Mouse (Mus musculus) C2C12 (cell line): ENCODE results near the gene Rps27rt. TPM values are rescaled to one million over a fixed set of nuclear protein-coding genes. Genes with fewer than 3 reads are reported as not detected.

Experiments used
- H3K27me3 ChIP-seq: one replicate; pipeline ENCODE4 v1.6.1; 2011; ENCODE audit not compliant: control insufficient read depth, insufficient read depth, insufficient read length
- H3K36me3 ChIP-seq: one replicate; pipeline ENCODE4 v1.6.1; 2011; ENCODE audit not compliant: control insufficient read depth, insufficient read depth
- H3K4me3 ChIP-seq: one replicate; pipeline ENCODE4 v1.5.1; 2011; ENCODE audit warnings: mild to moderate bottlenecking, control low read depth; ENCODE audit not compliant: poor library complexity, insufficient read depth, severe bottlenecking
- H3K79me2 ChIP-seq: one replicate; pipeline ENCODE4 v1.6.1; 2011; ENCODE audit not compliant: control insufficient read depth, insufficient read depth
- H3K79me3 ChIP-seq: one replicate; pipeline ENCODE4 v1.6.1; 2011; ENCODE audit warnings: low read depth, control low read depth
- H3ac ChIP-seq: one replicate; pipeline ENCODE3; 2011; ENCODE audit warnings: low read depth; ENCODE audit not compliant: control insufficient read depth, insufficient read length
- CEBPB ChIP-seq: IDR thresholded peaks from one replicate; pipeline ENCODE4 v1.6.1; 2011; ENCODE audit warnings: low read depth, mild to moderate bottlenecking, control low read depth, moderate library complexity
- CTCF ChIP-seq: IDR thresholded peaks from one replicate; pipeline ENCODE4 v1.5.1; 2011; ENCODE audit not compliant: control insufficient read depth, insufficient read depth, insufficient read length
- FOSL1 ChIP-seq: IDR thresholded peaks from one replicate; pipeline ENCODE4 v1.8.0; 2011; ENCODE audit warnings: mild to moderate bottlenecking, low read length; ENCODE audit not compliant: poor library complexity, insufficient read depth, severe bottlenecking
- MAX ChIP-seq: IDR thresholded peaks from one replicate; pipeline ENCODE4 v1.6.1; 2011; ENCODE audit warnings: mild to moderate bottlenecking, control low read depth
- MYOD1 ChIP-seq: IDR thresholded peaks from one replicate; pipeline ENCODE4 v1.6.1; 2011; ENCODE audit warnings: low read depth; ENCODE audit not compliant: control insufficient read depth, insufficient read length
- MYOG ChIP-seq: IDR thresholded peaks from one replicate; pipeline ENCODE4 v1.6.1; 2011; ENCODE audit not compliant: control insufficient read depth, insufficient read length; ENCODE audit errors: extremely low read depth
- USF1 ChIP-seq: IDR thresholded peaks from one replicate; pipeline ENCODE4 v1.6.1; 2011; ENCODE audit warnings: low read depth, mild to moderate bottlenecking, control low read depth, moderate library complexity
- polyA plus RNA-seq: library from polyadenylated mRNA; unstranded; fragments of >200 nt; fragmentation: generic; extraction: Trizol; gene quantifications from one replicate; pipeline ENCODE4 v1.2.1, GENCODE M21; 2012; ENCODE audit warnings: missing spikeins

The Rps27rt gene
- polyA plus RNA-seq, 1 experiment, result 43.5 TPM

GRCm38 (mm10) chr9:114990421-114990820, 7.9 kb upstream of the Rps27rt start:
- no peak overlapping the region for H3K4me3 ChIP-seq
- TF ChIP-seq CTCF (no peak), USF1 (no peak), FOSL1 (no peak), CEBPB (no peak), MAX (no peak), MYOD1 (no peak), MYOG (no peak)

DNA sequence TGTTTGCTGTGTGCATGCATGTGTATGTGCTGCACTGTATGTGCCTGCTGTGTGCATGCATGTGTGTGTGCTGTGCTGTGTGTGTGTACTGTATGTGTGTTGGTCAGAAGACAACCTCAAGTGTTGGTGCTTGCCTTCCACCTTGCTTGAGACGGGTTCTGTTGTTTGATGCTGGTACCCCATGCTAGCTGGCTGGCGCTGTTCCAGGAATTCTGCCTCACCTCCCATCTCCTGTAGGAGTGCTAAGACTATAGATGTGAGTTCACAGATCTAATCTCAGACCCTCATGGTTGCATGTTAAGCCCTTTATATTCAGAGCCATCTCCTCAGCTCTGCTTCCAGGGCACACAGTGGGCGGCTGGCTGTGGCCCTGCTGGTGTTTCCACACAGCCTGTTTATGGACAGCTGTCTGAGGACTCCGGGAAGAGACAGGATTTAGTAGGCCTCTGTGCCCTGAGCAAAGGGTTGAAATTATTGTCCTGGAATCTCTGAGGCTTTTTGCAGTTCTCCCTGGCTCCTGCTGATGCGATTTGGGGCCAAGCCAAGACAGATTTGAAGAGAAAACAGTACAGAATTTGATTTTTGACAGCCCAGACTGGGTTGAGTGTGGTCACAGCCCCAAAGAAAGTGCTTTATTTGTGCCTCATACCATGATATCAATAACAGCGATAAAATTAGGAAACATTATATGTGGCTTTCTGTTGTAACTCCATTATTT, 6.2 kb upstream of the Rps27rt start:
- no peak for TF ChIP-seq CTCF
- no peak for TF ChIP-seq USF1
- no peak for TF ChIP-seq FOSL1
- TF ChIP-seq MAX, result no peak
- TF ChIP-seq CEBPB, result no peak
- H3K79me3 ChIP-seq, result no peaks in the 10 kb centered on the region
- no peak overlapping the region for H3K4me3 ChIP-seq
- no peaks in the 10 kb centered on the region for H3K79me2 ChIP-seq
- H3ac ChIP-seq, result no peak overlapping the region
- no peaks in the 10 kb centered on the region for H3K36me3 ChIP-seq
- H3K27me3 ChIP-seq, result no peaks in the 10 kb centered on the region

More at GRCm38 (mm10) chr9:114990421-114990820, 7.9 kb upstream of the Rps27rt start:
- Histone ChIP-seq H3K79me2 (no peaks in the 10 kb centered on the region), H3K36me3 (no peaks in the 10 kb centered on the region), H3K27me3 (no peaks in the 10 kb centered on the region), H3ac (no peak overlapping the region), H3K79me3 (no peaks in the 10 kb centered on the region)

GRCm38 (mm10) chr9:114988029-114988428, 5.5 kb upstream of the Rps27rt start:
- Histone ChIP-seq H3ac (no peak overlapping the region), H3K36me3 (no peaks in the 10 kb centered on the region), H3K27me3 (no peaks in the 10 kb centered on the region), H3K4me3 (no peak overlapping the region), H3K79me2 (no peaks in the 10 kb centered on the region), H3K79me3 (no peaks in the 10 kb centered on the region)
- TF ChIP-seq CEBPB (no peak), CTCF (no peak), USF1 (no peak), MAX (no peak), MYOD1 (no peak), MYOG (no peak), FOSL1 (no peak)

DNA sequence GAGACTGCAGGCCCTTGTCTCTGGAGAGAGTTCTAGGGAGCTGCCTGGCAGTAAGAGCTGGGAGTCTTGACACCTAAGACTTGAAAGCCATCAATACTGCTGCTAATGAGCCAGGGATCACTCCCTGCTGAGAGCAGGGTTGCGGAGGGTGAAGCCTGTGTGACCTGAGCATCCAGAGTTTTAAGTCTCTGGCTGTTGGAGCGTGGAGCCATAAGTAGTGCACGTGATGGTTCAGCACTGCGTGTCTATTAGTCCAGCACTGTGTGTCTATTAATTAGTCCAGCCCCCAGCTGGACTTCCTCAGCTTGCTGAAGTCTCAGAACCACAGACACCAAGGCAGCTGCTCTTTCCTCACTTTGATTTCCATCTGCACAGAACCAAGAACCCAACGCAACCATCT, 3.8 kb upstream of the Rps27rt start:
- Histone ChIP-seq H3K36me3 (no peaks in the 10 kb centered on the region), H3K27me3 (no peaks in the 10 kb centered on the region)
- TF ChIP-seq MYOG (no peak), CEBPB (no peak), MAX (no peak), USF1 (no peak), FOSL1 (no peak), CTCF (no peak)

GRCm38 (mm10) chr9:114985741-114986140, 3.2 kb upstream of the Rps27rt start:
- no peaks in the 10 kb centered on the region for H3K27me3 ChIP-seq
- H3K79me2 ChIP-seq, result no peaks in the 10 kb centered on the region
- no peak overlapping the region for H3ac ChIP-seq
- no peak overlapping the region for H3K4me3 ChIP-seq
- no peaks in the 10 kb centered on the region for H3K36me3 ChIP-seq
- TF ChIP-seq CEBPB, result no peak
- no peak for TF ChIP-seq FOSL1
- no peak for TF ChIP-seq MYOD1
- TF ChIP-seq MAX, result no peak
- TF ChIP-seq CTCF, result no peak
- TF ChIP-seq MYOG, result no peak
- TF ChIP-seq USF1, result no peak
- no peaks in the 10 kb centered on the region for H3K79me3 ChIP-seq

More for the DNA sequence above, 3.8 kb upstream of the Rps27rt start:
- H3ac ChIP-seq, result no peak overlapping the region
- no peaks in the 10 kb centered on the region for H3K79me2 ChIP-seq
- H3K4me3 ChIP-seq, result no peak overlapping the region
- H3K79me3 ChIP-seq, result no peaks in the 10 kb centered on the region

- H3ac ChIP-seq, result no peak overlapping the region
- no peak for TF ChIP-seq MYOG
- TF ChIP-seq FOSL1, result no peak
- TF ChIP-seq CTCF, result no peak
- no peak for TF ChIP-seq CEBPB
- TF ChIP-seq MYOD1, result no peak
- no peak for TF ChIP-seq MAX
- TF ChIP-seq USF1, result no peak
- no peak overlapping the region for H3K4me3 ChIP-seq
- no peaks in the 10 kb centered on the region for H3K79me3 ChIP-seq
- no peaks in the 10 kb centered on the region for H3K79me2 ChIP-seq
- no peaks in the 10 kb centered on the region for H3K36me3 ChIP-seq
- no peaks in the 10 kb centered on the region for H3K27me3 ChIP-seq
Measured at GRCm38 (mm10) chr9:114979969-114980368, 2.6 kb downstream of the Rps27rt start.
